Mouse (Mus musculus): ENCODE results near the gene Rmnd5b. TPM values are rescaled to one million over a fixed set of nuclear protein-coding genes. Genes with fewer than 3 reads are reported as not detected.
"Not testable (repeated sequence)": the region's sequence is repeated elsewhere in the genome, so short reads cannot be mapped to it uniquely, and the experiment has no call there.

Gene Rmnd5b
- total and polyA plus RNA-seq, 3 experiments: 41.1 to 59.5 (median 46.7) TPM

GRCm38 (mm10) chr11:51633721-51634120, 2.0 kb downstream of the Rmnd5b start:
- no peak for TF ChIP-seq KAT2A (IDR thresholded peaks at IDR 0.05; ENCODE audit: insufficient replicate concordance, low read length)
- TF ChIP-seq TBP (conservative IDR thresholded peaks at IDR 0.05; ENCODE audit: low read depth, low read length): no peak
- TF ChIP-seq NELFE (IDR thresholded peaks at IDR 0.05; ENCODE audit: low read depth, low read length): no peak
- TF ChIP-seq BHLHE40 (IDR thresholded peaks at IDR 0.05; ENCODE audit: low read depth, low read length): no peak
- no peak for TF ChIP-seq SMC3 (IDR thresholded peaks at IDR 0.05; ENCODE audit: low read depth, low read length)
- no peak for TF ChIP-seq MAZ (IDR thresholded peaks at IDR 0.05; ENCODE audit: low read depth, low read length)
- no peak for TF ChIP-seq PAX5 (IDR thresholded peaks at IDR 0.05; ENCODE audit: low read length)
- no peak for TF ChIP-seq ZC3H11A (IDR thresholded peaks at IDR 0.05; ENCODE audit: low read depth, low read length)
- no peak for TF ChIP-seq MAX (IDR thresholded peaks at IDR 0.05; ENCODE audit: low read length)
- no peak for TF ChIP-seq ZKSCAN1 (IDR thresholded peaks at IDR 0.05; ENCODE audit: borderline replicate concordance, low read depth, low read length)
- no peak for TF ChIP-seq IRF4 (IDR thresholded peaks at IDR 0.05; ENCODE audit: low read depth, low read length)
- H3K4me1 ChIP-seq (ENCODE audit: control insufficient read depth in 1 of 2, insufficient read depth in 2 of 2): peaks cover 3 to 54% of the 10 kb centered on the region in 2 experiments; a peak in 2 of 4 replicates
- H3K4me2 ChIP-seq (ENCODE audit: insufficient read depth, low read depth, poor library complexity, severe bottlenecking): no peak overlapping the region
- H3K4me3 ChIP-seq (replicated peaks in 1 of 3; ENCODE audit: low read depth in 2 of 3, low read length in 2 of 3, poor library complexity in 1 of 3): no peak overlapping the region
- no peak for DNase-seq (ENCODE audit: extremely low read depth)
- no peak overlapping the region for H3K9ac ChIP-seq (ENCODE audit: insufficient read depth, low read depth)
- no peaks in the 10 kb centered on the region for H3K27me3 ChIP-seq (replicated peaks)
- H3K27ac ChIP-seq (ENCODE audit: insufficient read depth, low read depth): no peak overlapping the region
- no peaks in the 10 kb centered on the region for H3K9me3 ChIP-seq (replicated peaks; ENCODE audit: low read length)
- in situ Hi-C loops (cut with MboI; ENCODE audit: low pct_ligation_motif_present, low pct_unique_long_range_greater_than_20kb, low sequenced_read_pairs): no loop called here
- peaks cover 9% of the 10 kb centered on the region; the same call in 1 of the 2 replicates for H3K79me2 ChIP-seq (replicated peaks; ENCODE audit: control insufficient read depth, extremely low read depth, insufficient read depth, poor library complexity, severe bottlenecking)
- dilution Hi-C loops (cut with MboI; ENCODE audit: extremely low pct_ligation_motif_present, extremely low pct_unique_long_range_greater_than_20kb, low sequenced_read_pairs): no loop called here
- H3K36me3 ChIP-seq (replicated peaks in 1 of 2; ENCODE audit: control insufficient read depth in 1 of 2, insufficient read depth in 1 of 2, low read length in 1 of 2): peaks cover 14 to 52% of the 10 kb centered on the region in 2 experiments

- H3K27me3 ChIP-seq (replicated peaks); H3K79me2 ChIP-seq (replicated peaks; ENCODE audit: control insufficient read depth, extremely low read depth, insufficient read depth, poor library complexity, severe bottlenecking); H3K9me3 ChIP-seq (replicated peaks; ENCODE audit: low read length); in situ Hi-C loops (cut with MboI; ENCODE audit: low pct_ligation_motif_present, low pct_unique_long_range_greater_than_20kb, low sequenced_read_pairs); DNase-seq (ENCODE audit: extremely low read depth); H3K4me3 ChIP-seq (replicated peaks in 1 of 3; ENCODE audit: low read depth in 2 of 3, low read length in 2 of 3, poor library complexity in 1 of 3); H3K9ac ChIP-seq (ENCODE audit: insufficient read depth, low read depth); H3K4me2 ChIP-seq (ENCODE audit: insufficient read depth, low read depth, poor library complexity, severe bottlenecking); H3K27ac ChIP-seq (ENCODE audit: insufficient read depth, low read depth); dilution Hi-C loops (cut with MboI; ENCODE audit: extremely low pct_ligation_motif_present, extremely low pct_unique_long_range_greater_than_20kb, low sequenced_read_pairs): not testable (repeated sequence)
- peaks cover 17 to 56% of the 10 kb centered on the region in 2 experiments for H3K36me3 ChIP-seq (replicated peaks in 1 of 2; ENCODE audit: control insufficient read depth in 1 of 2, insufficient read depth in 1 of 2, low read length in 1 of 2)
- H3K4me1 ChIP-seq (ENCODE audit: control insufficient read depth in 1 of 2, insufficient read depth in 2 of 2): peaks cover 3 to 49% of the 10 kb centered on the region in 2 experiments; a peak in 2 of 4 replicates
Observed at GRCm38 (mm10) chr11:51633200-51633599, 2.5 kb downstream of the Rmnd5b start.

GRCm38 (mm10) chr11:51632130-51632753, 3.5 kb downstream of the Rmnd5b start:
- Histone ChIP-seq H3K4me3 (replicated peaks in 1 of 3; ENCODE audit: low read depth in 2 of 3, low read length in 2 of 3, poor library complexity in 1 of 3) (no peak overlapping the region), H3K4me1 (ENCODE audit: control insufficient read depth in 1 of 2, insufficient read depth in 2 of 2) (peaks cover 3 to 41% of the 10 kb centered on the region in 2 experiments; a peak in 2 of 4 replicates), H3K27me3 (replicated peaks) (no peaks in the 10 kb centered on the region), H3K9ac (ENCODE audit: insufficient read depth, low read depth) (no peak overlapping the region), H3K79me2 (replicated peaks; ENCODE audit: control insufficient read depth, extremely low read depth, insufficient read depth, poor library complexity, severe bottlenecking) (peaks cover 9% of the 10 kb centered on the region; the same call in 1 of the 2 replicates), H3K4me2 (ENCODE audit: insufficient read depth, low read depth, poor library complexity, severe bottlenecking) (no peak overlapping the region), H3K9me3 (replicated peaks; ENCODE audit: low read length) (no peaks in the 10 kb centered on the region), H3K27ac (ENCODE audit: insufficient read depth, low read depth) (no peak overlapping the region), H3K36me3 (replicated peaks in 1 of 2; ENCODE audit: control insufficient read depth in 1 of 2, insufficient read depth in 1 of 2, low read length in 1 of 2) (peaks cover 25 to 65% of the 10 kb centered on the region in 2 experiments)
- dilution Hi-C loops (cut with MboI; ENCODE audit: extremely low pct_ligation_motif_present, extremely low pct_unique_long_range_greater_than_20kb, low sequenced_read_pairs) (no loop called here), in situ Hi-C loops (cut with MboI; ENCODE audit: low pct_ligation_motif_present, low pct_unique_long_range_greater_than_20kb, low sequenced_read_pairs) (no loop called here)
- DNase-seq (ENCODE audit: extremely low read depth): no peak
- no peak for TF ChIP-seq ELF1 (IDR thresholded peaks at IDR 0.05; ENCODE audit: low read depth, low read length)
- TF ChIP-seq SIN3A (IDR thresholded peaks at IDR 0.05; ENCODE audit: low read length): no peak
- TF ChIP-seq MAX (IDR thresholded peaks at IDR 0.05; ENCODE audit: low read length): no peak
- no peak for TF ChIP-seq HCFC1 (IDR thresholded peaks at IDR 0.05; ENCODE audit: low read depth, low read length)
- TF ChIP-seq IRF4 (IDR thresholded peaks at IDR 0.05; ENCODE audit: low read depth, low read length): no peak
- TF ChIP-seq ZKSCAN1 (IDR thresholded peaks at IDR 0.05; ENCODE audit: borderline replicate concordance, low read depth, low read length): no peak
- no peak for TF ChIP-seq SMC3 (IDR thresholded peaks at IDR 0.05; ENCODE audit: low read depth, low read length)
- TF ChIP-seq CTCF (conservative IDR thresholded peaks at IDR 0.05 in 1 of 2, IDR thresholded peaks at IDR 0.05 in 1 of 2; ENCODE audit: low read depth in 2 of 2, low read length in 2 of 2): no peak
- no peak for TF ChIP-seq EP300 (IDR thresholded peaks at IDR 0.05; ENCODE audit: low read length)
- no peak for TF ChIP-seq RAD21 (IDR thresholded peaks at IDR 0.05; ENCODE audit: low read depth, low read length)
- TF ChIP-seq POLR2A (IDR thresholded peaks at IDR 0.05; ENCODE audit: low read depth, low read length): no peak
- TF ChIP-seq KAT2A (IDR thresholded peaks at IDR 0.05; ENCODE audit: insufficient replicate concordance, low read length): no peak
- TF ChIP-seq USF1 (IDR thresholded peaks at IDR 0.05; ENCODE audit: low read depth, low read length): no peak

Data from CH12.LX (cell line).